Mouse (Mus musculus) testis, adult 2 months (tissue): ENCODE measurements around the gene Trim8. TPM values are rescaled to one million over a fixed set of nuclear protein-coding genes. Genes with fewer than 3 reads are reported as not detected.

Source experiments
- H3K27ac ChIP-seq: fragments of 200-500 bp; 2 replicates; pipeline ENCODE4 v1.5.1; 2012; ENCODE audit warnings: low read depth, low read length; ENCODE audit not compliant: control insufficient read depth, insufficient read depth
- H3K27me3 ChIP-seq: fragments of 200-500 bp; 2 replicates; pipeline ENCODE4 v1.6.1; 2012; ENCODE audit warnings: mild to moderate bottlenecking, low read length, moderate library complexity; ENCODE audit not compliant: control insufficient read depth, insufficient read depth
- H3K36me3 ChIP-seq: fragments of 200-500 bp; 2 replicates; pipeline ENCODE4 v1.6.1; 2012; ENCODE audit warnings: mild to moderate bottlenecking, low read length; ENCODE audit not compliant: control insufficient read depth, insufficient read depth
- H3K4me1 ChIP-seq: fragments of 200-500 bp; 2 replicates; pipeline ENCODE4 v1.6.1; 2012; ENCODE audit warnings: low read length; ENCODE audit not compliant: control insufficient read depth, insufficient read depth
- H3K4me3 ChIP-seq: fragments of 200-500 bp; 2 replicates; pipeline ENCODE4 v1.5.1; 2012; ENCODE audit warnings: low read depth, mild to moderate bottlenecking, low read length, moderate library complexity, mixed read lengths; ENCODE audit not compliant: control insufficient read depth
- CTCF ChIP-seq: fragments of 200-500 bp; IDR thresholded peaks from 2 replicates; pipeline ENCODE4 v1.5.1; 2012; ENCODE audit warnings: low read depth, mild to moderate bottlenecking, inconsistent platforms, low read length, moderate library complexity; ENCODE audit not compliant: control insufficient read depth, insufficient read depth, insufficient replicate concordance
- POLR2A ChIP-seq: fragments of 200-500 bp; IDR thresholded peaks from 2 replicates; pipeline ENCODE4 v1.6.1; 2012; ENCODE audit warnings: low read depth, mild to moderate bottlenecking, inconsistent platforms, low read length, moderate library complexity; ENCODE audit not compliant: control insufficient read depth
- polyA plus RNA-seq: library from polyadenylated mRNA; depleted of rRNA; stranded (reverse); fragments of >200 nt; gene quantifications from 2 replicates; pipeline ENCODE4 v1.2.3, GENCODE M21; 2012

Gene Trim8
- polyA plus RNA-seq, 1 experiment, result 2.1 TPM

DNA sequence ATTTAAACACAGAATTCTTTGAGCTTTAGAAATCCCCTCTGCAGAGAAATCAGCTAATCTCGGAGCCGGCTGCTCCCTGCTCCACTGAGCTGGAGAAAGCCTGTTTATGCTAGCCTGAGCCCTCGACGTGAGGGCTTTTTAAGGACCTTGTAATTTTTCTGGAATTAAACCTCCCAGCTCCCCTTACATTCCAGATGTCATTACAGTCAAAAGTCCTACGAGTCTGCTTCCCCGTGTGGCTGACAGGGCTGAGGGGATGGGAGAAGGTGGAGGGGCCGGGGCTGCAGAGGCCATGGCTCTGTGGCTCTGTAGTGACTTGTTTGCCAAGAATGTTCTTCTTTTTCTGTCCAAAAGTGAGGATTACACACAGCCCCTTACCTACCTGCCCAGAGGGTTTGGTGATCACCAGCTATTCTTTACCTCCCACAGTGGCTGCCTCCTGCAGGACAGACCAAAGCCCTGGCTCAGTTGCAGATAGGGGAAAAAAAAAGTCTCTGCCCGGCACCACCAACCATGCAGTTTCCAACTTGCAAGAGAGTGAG, 29.0 kb downstream of the Trim8 start:
- Histone ChIP-seq H3K27ac (no peak overlapping the region), H3K4me1 (peaks cover 9% of the 10 kb centered on the region), H3K36me3 (no peaks in the 10 kb centered on the region), H3K4me3 (no peak overlapping the region), H3K27me3 (no peaks in the 10 kb centered on the region)
- TF ChIP-seq POLR2A, result no peak
- no peak for TF ChIP-seq CTCF

DNA sequence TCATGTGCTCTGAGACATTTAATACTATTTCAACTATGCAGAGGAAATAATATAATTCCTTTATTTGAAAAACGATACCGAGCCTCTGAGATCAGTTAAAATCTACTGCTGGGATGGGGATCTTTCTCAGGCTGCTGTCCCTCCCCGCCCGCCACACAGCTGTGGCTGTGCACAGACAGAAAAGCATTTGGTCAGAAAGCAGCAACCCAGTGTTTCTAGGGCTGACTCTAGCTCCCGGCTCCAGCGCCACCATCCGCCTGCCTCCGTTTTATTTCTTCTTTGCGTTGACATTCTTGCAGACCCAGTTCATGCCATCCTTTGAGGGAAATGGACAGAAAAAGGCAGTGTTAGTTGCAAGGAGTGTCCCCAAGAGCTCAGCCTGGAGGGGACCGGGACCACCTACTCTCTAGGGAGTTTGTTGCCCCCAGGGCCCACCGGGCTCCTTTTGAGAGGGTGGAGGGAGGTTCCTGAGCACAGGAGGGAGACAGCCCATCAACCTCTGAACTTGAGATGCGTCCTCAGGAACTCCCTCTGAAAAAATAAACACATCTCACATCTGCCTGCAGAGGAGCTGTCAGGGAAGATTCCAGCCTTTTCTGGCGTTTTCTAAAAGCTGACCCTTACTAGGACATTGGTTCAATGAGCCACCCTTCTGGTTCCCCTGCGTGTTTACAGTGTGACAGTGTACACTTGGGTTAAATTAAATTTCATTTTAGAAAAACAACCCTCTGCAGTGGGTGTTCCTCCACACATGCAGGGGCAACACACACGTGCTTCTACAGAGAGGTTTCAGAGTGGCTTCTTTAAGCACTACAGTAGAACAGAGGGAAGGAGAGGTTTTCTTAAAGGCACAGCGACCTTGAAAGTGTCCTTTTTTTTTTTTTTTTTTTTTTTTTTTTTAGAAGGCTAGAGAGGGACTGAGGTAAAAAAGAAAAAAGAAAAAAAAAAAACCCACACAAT, 29.8 kb downstream of the Trim8 start:
- peaks cover 9% of the 10 kb centered on the region for H3K4me1 ChIP-seq
- no peak overlapping the region for H3K27ac ChIP-seq
- H3K36me3 ChIP-seq, result no peaks in the 10 kb centered on the region
- TF ChIP-seq POLR2A, result no peak
- TF ChIP-seq CTCF, result no peak
- no peak overlapping the region for H3K4me3 ChIP-seq
- no peaks in the 10 kb centered on the region for H3K27me3 ChIP-seq

DNA sequence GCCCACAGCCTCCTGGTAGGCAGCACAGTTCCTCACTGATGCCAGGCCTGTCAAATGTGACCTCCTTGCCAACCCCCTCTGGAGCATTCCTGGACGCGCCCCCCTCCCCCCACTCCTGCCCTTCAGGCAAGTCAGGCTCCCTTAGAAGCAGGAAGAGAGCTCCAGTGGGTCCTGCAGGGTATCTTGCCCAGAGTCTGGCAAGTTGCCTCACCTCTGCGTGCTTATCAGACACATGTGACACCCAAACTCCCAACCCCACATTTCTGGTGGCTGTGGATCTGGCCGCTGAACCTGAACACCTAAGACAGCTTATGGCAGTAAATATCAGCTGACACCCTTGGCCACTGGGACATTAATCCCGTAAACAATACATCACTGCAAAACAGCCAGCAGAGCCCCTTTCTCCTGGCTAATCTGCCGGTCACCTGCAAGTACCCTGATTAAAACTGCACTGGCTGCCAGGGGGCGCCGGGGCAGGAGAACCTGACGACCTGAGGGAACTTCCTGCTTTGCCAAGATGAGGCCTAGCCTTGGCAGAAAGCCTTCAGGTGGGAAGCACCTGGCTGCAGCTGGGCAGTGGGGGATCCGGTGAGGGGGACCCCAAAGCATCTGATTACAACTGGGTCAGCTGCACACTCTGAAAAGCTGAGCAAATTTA, 30.7 kb downstream of the Trim8 start:
- Histone ChIP-seq H3K4me3 (no peak overlapping the region), H3K4me1 (peaks cover 9% of the 10 kb centered on the region), H3K27ac (no peak overlapping the region), H3K27me3 (no peaks in the 10 kb centered on the region), H3K36me3 (no peaks in the 10 kb centered on the region)
- TF ChIP-seq POLR2A, result no peak
- no peak for TF ChIP-seq CTCF

DNA sequence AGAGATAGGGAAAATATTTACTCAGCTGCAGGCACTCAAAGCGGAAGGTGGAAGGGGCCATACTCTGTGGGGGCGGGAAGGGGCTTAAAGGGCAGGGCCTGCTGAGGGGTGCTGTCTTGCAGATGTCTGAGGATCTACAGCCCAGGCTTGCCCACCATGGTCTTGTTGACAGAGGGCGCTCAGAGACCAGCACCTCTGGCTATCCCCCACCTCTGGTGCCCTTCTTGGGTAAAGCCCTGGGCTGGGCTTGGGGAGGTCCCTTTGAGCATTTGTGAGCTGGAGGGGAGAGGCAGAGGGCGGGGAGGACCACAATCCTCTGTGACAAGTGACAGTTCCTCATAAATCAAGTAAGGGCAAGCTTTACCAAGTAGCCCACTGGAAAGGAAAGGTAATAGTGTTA, 31.6 kb downstream of the Trim8 start:
- H3K4me3 ChIP-seq, result no peak overlapping the region
- no peak overlapping the region for H3K27ac ChIP-seq
- peaks cover 9% of the 10 kb centered on the region for H3K4me1 ChIP-seq
- no peaks in the 10 kb centered on the region for H3K27me3 ChIP-seq
- H3K36me3 ChIP-seq, result no peaks in the 10 kb centered on the region
- TF ChIP-seq CTCF (no peak), POLR2A (no peak)

DNA sequence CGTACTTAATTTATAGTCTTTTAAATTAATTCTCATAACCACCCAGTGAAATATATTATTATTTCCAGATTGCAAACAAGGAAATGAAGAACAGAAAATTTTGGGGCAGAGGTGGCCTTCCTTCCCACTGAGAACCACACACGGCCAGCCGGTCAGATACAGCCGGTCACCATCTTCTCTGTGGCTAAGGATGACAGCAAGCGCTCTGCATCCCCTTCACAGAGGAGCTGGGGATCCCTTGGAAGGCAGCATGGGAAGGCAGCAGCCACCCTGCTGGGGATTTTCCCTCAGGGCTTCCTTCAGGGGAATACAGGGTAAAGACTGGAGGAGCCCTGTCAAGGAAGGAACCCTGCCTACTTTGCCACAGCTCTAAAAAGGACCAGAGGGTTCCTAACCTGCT, 32.0 kb downstream of the Trim8 start:
- H3K4me3 ChIP-seq, result no peak overlapping the region
- no peaks in the 10 kb centered on the region for H3K27me3 ChIP-seq
- H3K27ac ChIP-seq, result no peak overlapping the region
- peaks cover 7% of the 10 kb centered on the region for H3K4me1 ChIP-seq
- TF ChIP-seq CTCF, result no peak
- no peak for TF ChIP-seq POLR2A
- no peaks in the 10 kb centered on the region for H3K36me3 ChIP-seq

DNA sequence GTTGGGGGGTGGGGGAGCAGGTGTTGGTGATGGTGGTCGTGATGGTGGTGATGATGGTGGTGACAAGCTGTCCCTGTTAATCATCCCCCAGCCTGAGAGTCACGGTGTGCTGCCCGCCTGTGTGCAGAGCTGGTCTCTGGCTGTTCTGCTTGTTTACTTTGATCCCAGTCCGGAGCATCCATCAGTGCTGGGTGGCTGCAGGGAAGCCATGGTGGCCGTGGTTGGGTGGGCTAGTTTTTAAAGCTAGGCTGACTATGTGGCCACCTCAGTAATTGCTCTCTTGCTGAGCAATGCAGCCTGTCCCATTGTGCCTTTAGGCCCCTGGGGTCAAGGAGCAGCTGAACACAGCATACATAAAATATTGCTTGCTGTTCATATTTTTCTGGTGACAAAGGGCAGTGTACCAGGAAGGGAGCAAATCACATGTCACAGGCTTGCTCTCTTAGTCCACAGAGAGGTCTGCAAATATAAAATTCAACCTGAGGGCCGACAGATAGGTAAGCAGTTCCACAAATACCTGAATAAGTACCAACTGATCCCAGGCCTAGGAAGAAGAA, 33.1 kb downstream of the Trim8 start:
- Histone ChIP-seq H3K36me3 (no peaks in the 10 kb centered on the region), H3K27me3 (no peaks in the 10 kb centered on the region), H3K27ac (no peak overlapping the region), H3K4me3 (no peak overlapping the region), H3K4me1 (no peaks in the 10 kb centered on the region; the same call in 1 of the 2 replicates)
- TF ChIP-seq CTCF (no peak), POLR2A (no peak)

DNA sequence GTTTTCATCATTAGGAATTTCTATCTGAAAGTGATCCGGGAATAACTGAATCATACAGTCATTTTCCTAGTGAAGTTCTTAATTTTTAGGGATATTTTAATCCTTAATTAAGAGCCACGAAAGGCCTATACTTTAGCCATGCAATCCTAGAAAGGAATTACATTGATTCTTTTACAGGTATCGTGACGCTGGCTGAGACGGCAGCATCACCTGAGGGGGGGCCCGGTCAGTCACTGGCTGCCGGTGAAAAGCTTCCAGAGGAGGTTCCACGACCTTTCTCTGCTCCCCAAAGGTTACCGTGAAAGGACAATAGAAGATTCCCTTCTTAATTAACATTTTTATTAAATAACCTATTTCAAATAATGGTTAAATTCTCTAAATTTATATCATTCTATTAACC, 35.9 kb downstream of the Trim8 start:
- no peak for TF ChIP-seq CTCF
- no peak for TF ChIP-seq POLR2A
- H3K36me3 ChIP-seq, result no peaks in the 10 kb centered on the region; the same call in none of the 2 replicates

More for the DNA sequence above, 35.9 kb downstream of the Trim8 start:
- no peak overlapping the region for H3K4me3 ChIP-seq
- H3K4me1 ChIP-seq, result no peaks in the 10 kb centered on the region
- H3K27me3 ChIP-seq, result no peaks in the 10 kb centered on the region
- no peak overlapping the region for H3K27ac ChIP-seq
